Mouse (Mus musculus): Measurements from ENCODE around the gene Btbd9.

GRCm38 (mm10) chr17:30436021-30436461 is 140.2 kb downstream of the Btbd9 start:
- TF ChIP-seq POLR2A (IDR thresholded peaks at IDR 0.05; ENCODE audit: extremely low read depth, insufficient read depth, low read length) (no peak), CTCF (IDR thresholded peaks at IDR 0.05; ENCODE audit: extremely low read depth, insufficient read depth, low read length) (no peak)
